Mouse (Mus musculus): ENCODE data around the gene Anks6.

- no peak for TF ChIP-seq POLR2A (IDR thresholded peaks at IDR 0.05; ENCODE audit: insufficient read depth, low read length)
- no peak for TF ChIP-seq EP300 (IDR thresholded peaks at IDR 0.05; ENCODE audit: insufficient read depth, low read depth, low read length)
- TF ChIP-seq CTCF (IDR thresholded peaks at IDR 0.05; ENCODE audit: low read depth, low read length), result no peak
Observed at GRCm38 (mm10) chr4:47035536-47035935, 21.7 kb downstream of the Anks6 start.
